Mouse (Mus musculus) cortical plate, adult 2 months (tissue): ENCODE data around the gene Phkb.

Source experiments
- CTCF ChIP-seq: fragments of 200-500 bp; IDR thresholded peaks from 2 replicates; pipeline ENCODE4 v1.5.1; 2011; ENCODE audit warnings: mild to moderate bottlenecking, control low read depth, low read length; ENCODE audit not compliant: insufficient read depth; ENCODE audit errors: extremely low read depth
- POLR2A ChIP-seq: fragments of 200-500 bp; IDR thresholded peaks from 2 replicates; pipeline ENCODE4 v1.6.1; 2011; ENCODE audit warnings: mild to moderate bottlenecking, low read length, control low read depth; ENCODE audit not compliant: insufficient read depth; ENCODE audit errors: extremely low read depth

DNA sequence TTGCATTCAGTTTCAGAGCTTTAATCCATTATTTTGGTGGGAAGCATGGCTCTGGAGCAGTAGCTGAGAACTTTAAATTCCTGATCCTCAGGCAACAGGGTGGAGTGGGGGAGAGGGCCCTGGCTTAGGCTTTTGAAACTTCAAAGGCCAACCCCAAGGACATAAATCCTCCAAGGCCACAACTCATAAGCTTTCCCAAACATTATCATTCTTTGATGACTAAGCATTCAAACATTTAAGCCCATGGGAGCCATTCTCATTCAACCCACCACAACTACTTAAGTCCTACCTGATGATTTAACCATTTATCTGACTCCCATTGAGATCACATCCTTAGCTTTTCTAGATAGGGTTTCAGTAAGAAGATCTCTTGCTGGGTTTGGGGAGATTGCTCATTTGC, 84.2 kb downstream of the Phkb start:
- no peak for TF ChIP-seq CTCF
- no peak for TF ChIP-seq POLR2A
